Mouse (Mus musculus): ENCODE data around the gene Kalrn.
A peak's percentile ranks its signal among the peaks of the same experiment; 100 is the strongest.
"Not testable (repeated sequence)": the region's sequence is repeated elsewhere in the genome, so short reads cannot be mapped to it uniquely, and the experiment has no call there.

Gene Kalrn

GRCm38 (mm10) chr16:34110840-34111625, 462.3 kb downstream of the Kalrn start:
- DNase-seq (ENCODE audit: low spot score), result no peak

- DNase-seq (ENCODE audit: low spot score), result no peak
Observed at GRCm38 (mm10) chr16:34104427-34104826, 468.9 kb downstream of the Kalrn start.

GRCm38 (mm10) chr16:34102742-34103141, 470.6 kb downstream of the Kalrn start:
- DNase-seq (ENCODE audit: low spot score), result no peak

- DNase-seq (ENCODE audit: low spot score), result no peak
Observed at GRCm38 (mm10) chr16:34099795-34100194, 473.5 kb downstream of the Kalrn start.

GRCm38 (mm10) chr16:34095548-34096141, 477.7 kb downstream of the Kalrn start:
- no peak for DNase-seq (ENCODE audit: low spot score)

GRCm38 (mm10) chr16:34095093-34095465, 478.3 kb downstream of the Kalrn start:
- DNase-seq (ENCODE audit: low spot score), result no peak

- DNase-seq (ENCODE audit: low spot score), result no peak
Observed at GRCm38 (mm10) chr16:34094446-34095092, 478.8 kb downstream of the Kalrn start.

GRCm38 (mm10) chr16:34093734-34094445, 479.4 kb downstream of the Kalrn start:
- DNase-seq (ENCODE audit: low spot score), result no peak

- no peak for DNase-seq (ENCODE audit: low spot score)
Observed at GRCm38 (mm10) chr16:34089528-34090095, 483.7 kb downstream of the Kalrn start.

GRCm38 (mm10) chr16:34089022-34089421, 484.3 kb downstream of the Kalrn start:
- DNase-seq (ENCODE audit: low spot score), result no peak

- no peak for DNase-seq (ENCODE audit: low spot score)
Observed at GRCm38 (mm10) chr16:34088331-34088730, 485.0 kb downstream of the Kalrn start.

GRCm38 (mm10) chr16:34084135-34084920, 489.0 kb downstream of the Kalrn start:
- DNase-seq (ENCODE audit: low spot score), result no peak

- DNase-seq (ENCODE audit: low spot score), result no peak
Observed at GRCm38 (mm10) chr16:34082494-34083469, 490.6 kb downstream of the Kalrn start.

GRCm38 (mm10) chr16:34081683-34082438, 491.5 kb downstream of the Kalrn start:
- no peak for DNase-seq (ENCODE audit: low spot score)

GRCm38 (mm10) chr16:34081314-34081682, 492.0 kb downstream of the Kalrn start:
- not testable (repeated sequence) for DNase-seq (ENCODE audit: low spot score)

- no peak for DNase-seq (ENCODE audit: low spot score)
Observed at GRCm38 (mm10) chr16:34080818-34081217, 492.5 kb downstream of the Kalrn start.

- DNase-seq (ENCODE audit: low spot score), result no peak
Observed at GRCm38 (mm10) chr16:34079511-34079910, 493.8 kb downstream of the Kalrn start.

GRCm38 (mm10) chr16:34078732-34079131, 494.6 kb downstream of the Kalrn start:
- peak; percentile 70 for DNase-seq (ENCODE audit: low spot score)

- no peak for DNase-seq (ENCODE audit: low spot score)
Observed at GRCm38 (mm10) chr16:34076101-34076500, 497.2 kb downstream of the Kalrn start.
